Mouse (Mus musculus): ENCODE measurements around the gene Krtap10-4.
"Not testable (repeated sequence)": the region's sequence is repeated elsewhere in the genome, so short reads cannot be mapped to it uniquely, and the experiment has no call there.

Gene Krtap10-4

GRCm38 (mm10) chr10:77788621-77789020 is 38.3 kb downstream of the Krtap10-4 start:
- DNase-seq (ENCODE audit: low read depth) = no peak

GRCm38 (mm10) chr10:77787876-77788275 is 39.0 kb downstream of the Krtap10-4 start, which contains the start of gene Gm7137:
Gene Gm7137 (minus strand): TSS chr10:77788200.
- not testable (repeated sequence) for DNase-seq (ENCODE audit: low read depth)

DNA sequence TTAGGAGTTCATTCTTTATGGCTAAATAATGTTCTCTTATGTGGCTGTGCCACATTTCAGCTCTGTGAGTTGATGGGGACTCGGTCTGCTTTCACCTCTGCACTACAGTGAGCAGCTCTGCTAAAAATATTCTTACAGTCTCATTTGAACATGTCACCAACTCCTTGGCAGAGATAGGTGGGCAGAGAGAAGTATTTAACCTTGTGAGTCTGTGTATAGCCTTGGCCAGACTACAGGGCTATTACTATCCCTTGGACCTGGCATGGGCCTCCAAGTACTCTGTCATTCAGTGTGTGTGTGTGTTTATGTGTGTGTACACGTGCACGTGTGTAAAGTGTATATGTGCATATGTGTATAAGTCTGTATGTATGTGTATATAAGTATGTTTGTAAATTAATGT is 43.5 kb downstream of the Krtap10-4 start:
- not testable (repeated sequence) for DNase-seq (ENCODE audit: low read depth)

GRCm38 (mm10) chr10:77782442-77782841 is 44.5 kb downstream of the Krtap10-4 start, which contains the start of gene Gm3250:
Gene Gm3250 (minus strand): TSS chr10:77782542.
- DNase-seq (ENCODE audit: low read depth) = not testable (repeated sequence)

GRCm38 (mm10) chr10:77776844-77777243 is 50.1 kb downstream of the Krtap10-4 start, which contains the start of gene Gm7138:
Gene Gm7138 (minus strand): TSS chr10:77776944.
- not testable (repeated sequence) for DNase-seq (ENCODE audit: low read depth)

All from c-Kit-positive CD71-negative TER-119-negative erythroid progenitor cells, embryonic 14.5 days (primary cell).